Mouse (Mus musculus) thymus, postnatal 10 days (tissue): ENCODE data around the gene Exoc3l.
"Not testable (repeated sequence)": the region's sequence is repeated elsewhere in the genome, so short reads cannot be mapped to it uniquely, and the experiment has no call there.

Experiments used
- DNase-seq, 2 experiments: peaks; one replicate each; pipeline ENCODE4 v3.0.0; 2021; ENCODE audit warnings: low spot score in 2 of 2

Gene Exoc3l

GRCm38 (mm10) chr8:105291802-105292201 is 4.1 kb downstream of the Exoc3l start:
- not testable (repeated sequence) for DNase-seq

- not testable (repeated sequence) for DNase-seq
Measured at GRCm38 (mm10) chr8:105291364-105291763, 4.5 kb downstream of the Exoc3l start.

GRCm38 (mm10) chr8:105290554-105291314 is 5.2 kb downstream of the Exoc3l start:
- peak; percentile 80 to 95 for DNase-seq

GRCm38 (mm10) chr8:105289805-105290460 is 6.0 kb downstream of the Exoc3l start, which contains the start of gene 4931428F04Rik:
Gene 4931428F04Rik, minus strand, starts transcription at chr8:105289864.
- peak; percentile 55 to 58 for DNase-seq

GRCm38 (mm10) chr8:105288958-105289732 is 6.8 kb downstream of the Exoc3l start:
- peak; percentile 94 to 97 for DNase-seq

- no peak for DNase-seq
Measured at GRCm38 (mm10) chr8:105288231-105288630, 7.7 kb downstream of the Exoc3l start.

GRCm38 (mm10) chr8:105286907-105287306 is 9.0 kb downstream of the Exoc3l start:
- DNase-seq = no peak

- DNase-seq = no peak
Measured at GRCm38 (mm10) chr8:105285514-105285913, 10.4 kb downstream of the Exoc3l start.

- peak in 1 of 2 experiments; percentile 57 for DNase-seq
Measured at GRCm38 (mm10) chr8:105283074-105283473, 12.8 kb downstream of the Exoc3l start.

- no peak for DNase-seq
Measured at GRCm38 (mm10) chr8:105282239-105282638, 13.7 kb downstream of the Exoc3l start.

GRCm38 (mm10) chr8:105281821-105282220 is 14.1 kb downstream of the Exoc3l start:
- no peak for DNase-seq

GRCm38 (mm10) chr8:105280567-105280966 is 15.3 kb downstream of the Exoc3l start:
- DNase-seq = no peak

- no peak for DNase-seq
Measured at GRCm38 (mm10) chr8:105278911-105279334, 17.0 kb downstream of the Exoc3l start.

GRCm38 (mm10) chr8:105276292-105277120 is 19.4 kb downstream of the Exoc3l start:
- peak in 1 of 2 experiments; percentile 36 for DNase-seq

- no peak for DNase-seq
Measured at GRCm38 (mm10) chr8:105275840-105276239, 20.1 kb downstream of the Exoc3l start, which contains the start of gene Nol3. Gene Nol3, plus strand, starts transcription at chr8:105276140.

GRCm38 (mm10) chr8:105275387-105275786 is 20.5 kb downstream of the Exoc3l start:
- no peak for DNase-seq

GRCm38 (mm10) chr8:105270916-105271186 is 25.1 kb downstream of the Exoc3l start:
- DNase-seq = no peak

- no peak for DNase-seq
Measured at GRCm38 (mm10) chr8:105270101-105270915, 25.6 kb downstream of the Exoc3l start.

GRCm38 (mm10) chr8:105269461-105269947 is 26.4 kb downstream of the Exoc3l start, which contains the start of gene Hsf4:
Gene Hsf4, plus strand, starts transcription at chr8:105269801.
- DNase-seq = no peak

- DNase-seq = no peak
Measured at GRCm38 (mm10) chr8:105269075-105269458, 26.8 kb downstream of the Exoc3l start.
